Mouse (Mus musculus) telencephalon, adult 2 months (tissue): ENCODE measurements at regions not wholly inside any gene's neighbourhood (a gene's known extent, or its start where the extent isn't known, plus 50 kb on each side); places are given as distances from the start of the nearest gene placed in this dataset.

Source experiments
- DNase-seq: peaks from one replicate; pipeline ENCODE4 v3.0.0-alpha.2; 2011; ENCODE audit warnings: low read depth, low spot score

DNA sequence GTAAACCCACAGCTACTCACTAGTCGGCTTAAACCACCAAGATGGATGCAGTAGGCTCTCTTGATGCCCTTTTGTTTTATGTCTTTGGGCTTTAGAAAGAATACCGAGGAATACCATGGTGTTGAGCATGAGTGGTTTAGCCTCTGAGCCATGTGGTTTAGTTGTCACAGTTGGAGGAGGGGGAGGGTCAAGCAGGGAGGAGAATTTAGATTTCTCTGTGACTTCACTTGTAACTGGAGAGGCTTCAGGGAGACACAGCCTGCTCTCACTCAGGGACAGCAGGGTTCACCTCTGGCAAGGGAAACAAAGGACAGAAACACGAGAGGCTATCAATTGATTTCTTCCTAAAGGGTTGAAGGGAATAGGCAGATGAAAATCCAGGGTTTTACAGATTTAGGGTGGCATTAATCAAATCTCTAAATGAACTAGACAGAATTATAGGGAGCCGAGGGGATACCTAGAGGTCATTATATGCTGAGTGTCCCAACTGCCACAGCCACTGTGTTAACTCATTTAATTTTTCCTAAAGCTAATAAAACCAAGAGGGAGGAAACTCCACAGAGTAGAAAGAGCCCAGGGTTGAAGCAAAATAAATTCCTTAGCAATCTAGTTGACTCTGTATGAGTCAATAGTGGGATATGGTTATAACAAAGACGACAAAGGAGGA, 2113.7 kb upstream of the 5930422O12Rik start:
- no peak for DNase-seq

DNA sequence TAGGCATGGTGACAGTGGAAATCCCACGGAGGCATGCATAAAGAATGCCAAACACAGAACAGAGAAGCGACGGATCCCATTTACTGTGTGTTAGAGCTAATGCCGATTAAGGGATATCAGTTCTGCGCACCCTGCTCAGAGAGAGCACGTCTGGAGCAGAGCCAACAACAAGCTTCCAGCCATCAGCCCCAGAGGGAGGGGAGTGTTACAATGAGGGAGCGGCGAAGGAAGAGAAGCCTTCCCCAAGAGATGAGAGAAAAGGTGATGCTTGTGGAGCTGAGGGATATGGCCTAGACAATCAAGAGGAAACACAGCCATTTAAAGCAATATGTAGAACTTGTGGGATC, 2113.2 kb upstream of the 5930422O12Rik start:
- DNase-seq, result no peak

DNA sequence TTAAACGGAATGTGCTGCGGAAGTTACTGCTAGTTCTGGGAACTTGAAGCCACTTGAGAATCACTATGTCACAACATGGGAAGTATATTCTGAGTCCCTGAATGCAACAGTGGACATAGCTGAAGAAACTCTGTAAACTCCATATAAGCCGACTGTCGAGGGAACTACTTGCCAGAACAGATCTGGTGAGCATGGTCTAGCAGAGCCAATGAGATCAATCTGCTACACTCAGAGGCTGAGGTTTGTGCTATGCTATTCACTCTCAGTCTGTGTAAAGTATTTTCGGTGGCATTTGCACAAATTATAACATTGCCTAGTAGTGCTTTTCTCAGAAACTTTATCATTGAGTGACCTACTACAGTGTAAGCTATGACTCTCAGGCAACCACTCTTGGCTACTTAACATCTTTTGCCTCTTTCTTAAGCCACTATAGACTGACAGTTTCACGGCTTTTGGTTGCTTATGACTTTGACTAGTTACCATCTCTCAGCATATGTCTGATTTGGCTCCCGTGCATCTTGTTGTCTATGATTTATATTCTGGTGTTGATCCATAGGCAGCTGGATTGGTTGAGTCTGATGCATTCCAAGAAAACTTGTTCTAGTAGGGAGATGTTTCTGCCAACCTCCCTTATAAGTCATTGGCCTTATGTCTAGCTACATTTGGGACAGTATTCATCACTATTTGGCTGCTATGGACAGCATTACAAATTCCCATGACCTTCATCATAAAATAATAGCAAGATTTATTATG, 2094.8 kb upstream of the 5930422O12Rik start:
- no peak for DNase-seq

DNA sequence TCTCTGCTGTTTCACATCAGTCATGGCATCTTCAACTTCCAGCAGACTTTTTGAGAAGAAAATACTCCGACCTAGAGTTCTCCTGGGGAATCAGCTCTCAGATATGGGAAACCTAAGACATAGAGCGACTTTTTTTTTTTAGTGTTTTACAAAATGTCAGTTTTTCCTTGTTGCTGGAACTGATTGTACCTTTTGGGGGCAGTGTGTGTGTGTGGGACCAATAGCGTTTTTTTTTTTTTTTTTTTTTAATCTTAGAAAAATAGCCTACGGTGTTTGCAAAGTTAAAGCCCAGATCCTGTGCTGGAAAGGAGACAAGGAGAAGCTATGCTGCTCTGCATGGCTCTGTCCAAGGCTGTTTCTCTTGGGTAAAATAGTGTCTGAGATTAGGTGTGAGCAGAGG, 2080.0 kb upstream of the 5930422O12Rik start:
- DNase-seq, result no peak

DNA sequence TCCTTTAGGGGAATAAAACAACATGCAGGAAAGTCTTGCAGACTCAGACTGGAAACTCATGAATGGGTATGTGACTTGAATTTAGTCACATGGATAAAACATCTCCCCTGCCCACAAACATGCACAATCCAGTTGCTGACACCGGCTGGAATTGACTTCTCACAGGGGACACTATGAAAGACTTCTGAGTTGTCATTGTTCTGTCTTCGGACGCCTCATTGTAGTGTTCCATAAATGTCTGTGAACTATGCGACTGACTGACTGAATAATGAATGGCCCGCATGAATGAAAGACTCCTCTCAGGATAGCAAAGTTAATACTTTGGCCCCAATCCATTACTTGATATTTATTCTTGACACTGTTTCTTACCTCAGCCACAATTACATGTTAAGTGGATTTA, 2058.9 kb upstream of the 5930422O12Rik start:
- no peak for DNase-seq

DNA sequence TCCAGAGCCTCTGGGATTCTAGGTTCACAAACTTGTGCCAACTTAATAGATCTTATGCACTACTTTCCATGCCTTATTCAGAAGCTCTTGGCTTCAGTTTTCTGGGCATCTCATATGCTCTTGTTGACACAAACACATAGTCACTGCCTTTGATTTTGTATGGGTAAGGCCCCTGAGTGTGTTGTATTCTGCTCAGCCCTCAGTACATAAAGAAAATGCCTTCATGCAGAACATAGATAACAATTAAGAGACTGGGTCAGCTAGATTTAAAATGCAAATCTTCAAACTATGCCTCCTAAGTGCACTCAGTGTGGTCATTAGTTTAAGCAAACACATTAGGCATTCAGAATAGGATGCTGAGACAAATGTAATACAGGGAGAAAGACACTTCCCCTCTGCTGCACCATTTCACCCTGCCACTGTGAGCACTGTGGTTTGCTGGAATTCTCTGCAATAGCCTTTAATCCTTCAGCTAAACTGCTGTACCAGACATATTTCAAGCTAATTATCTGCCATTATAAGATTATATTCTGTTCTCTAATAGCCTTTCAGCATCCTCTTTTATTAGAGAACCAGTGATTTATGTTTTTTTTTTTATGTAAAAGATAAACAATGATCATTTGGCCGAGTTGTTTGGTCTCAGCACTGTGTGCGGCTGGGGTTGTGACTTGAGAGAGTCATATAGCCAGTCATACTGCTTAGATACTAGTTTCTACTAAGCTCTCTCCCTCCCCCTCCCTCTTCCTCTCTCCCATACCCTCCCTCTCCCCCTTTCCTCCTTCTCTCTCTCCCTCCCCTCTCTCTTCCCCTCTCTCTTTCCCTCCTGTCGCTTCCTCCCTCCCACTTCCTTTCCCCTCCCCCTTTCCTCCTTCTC, 2058.1 kb upstream of the 5930422O12Rik start:
- DNase-seq, result no peak

DNA sequence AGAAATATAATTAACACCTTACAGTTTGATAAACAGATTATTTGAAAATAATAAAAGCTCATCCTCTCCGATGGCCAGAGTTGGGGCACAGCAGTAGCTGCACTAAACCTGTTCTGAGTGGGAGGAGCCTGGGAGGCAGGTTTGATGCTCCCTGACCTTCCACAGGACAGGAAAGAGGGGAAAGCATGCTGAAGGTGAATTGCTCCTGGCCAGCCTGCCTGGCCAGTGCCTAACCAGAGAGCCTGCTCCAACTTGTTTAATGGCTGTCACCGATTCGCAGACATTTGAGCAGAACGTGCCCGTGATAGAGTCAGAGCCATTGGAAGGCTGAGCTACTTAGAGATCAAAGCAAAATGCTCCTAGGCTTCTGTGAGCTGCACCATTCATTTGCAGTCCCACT, 2056.9 kb upstream of the 5930422O12Rik start:
- DNase-seq, result no peak

DNA sequence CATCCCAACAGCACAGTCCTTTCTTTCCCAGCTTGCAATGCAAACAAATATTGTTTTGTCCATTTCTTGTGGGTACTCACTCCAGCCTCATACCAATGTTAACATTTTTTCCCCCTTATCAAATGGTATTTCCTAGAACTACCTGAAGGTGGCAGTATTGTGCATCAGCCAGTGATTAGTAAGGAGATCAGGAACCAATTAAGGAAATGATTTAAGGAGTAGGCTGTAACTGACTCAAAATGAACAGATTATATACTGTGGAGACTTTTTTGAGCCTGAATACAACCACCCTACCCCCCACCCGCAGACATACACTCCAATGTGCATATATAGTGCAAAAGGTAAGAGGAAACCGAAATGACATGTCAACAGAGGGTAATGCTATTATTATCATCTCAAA, 2056.1 kb upstream of the 5930422O12Rik start:
- no peak for DNase-seq

DNA sequence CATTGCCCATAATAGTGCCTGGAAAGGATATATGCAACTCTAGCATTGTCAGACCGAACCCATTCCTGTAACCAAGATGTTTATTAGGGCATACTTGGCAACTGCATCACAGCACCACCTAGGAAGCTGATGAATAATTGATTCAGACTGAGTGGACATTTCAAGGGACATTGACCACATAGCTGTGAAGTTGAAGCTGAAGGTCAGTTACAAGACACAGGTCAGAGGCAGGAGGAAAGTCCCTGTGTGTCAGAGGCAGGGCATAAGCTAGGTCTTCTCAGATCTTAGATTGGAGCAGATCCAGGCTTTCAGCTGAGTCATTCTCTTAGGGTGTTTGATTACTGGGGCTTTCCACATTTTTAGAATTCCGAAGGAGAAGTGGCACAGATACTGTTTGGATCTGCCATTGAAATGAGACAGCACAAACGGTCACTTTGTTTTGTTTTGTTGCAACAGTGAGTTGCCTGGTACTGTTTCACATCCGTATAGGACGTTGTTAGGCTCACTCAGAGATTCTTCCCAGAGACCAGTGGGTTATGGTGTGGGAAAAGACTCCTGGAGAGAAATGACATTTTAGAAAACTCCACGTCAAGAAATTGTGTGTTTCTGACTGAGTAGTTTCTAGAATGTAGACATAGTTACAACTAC, 2055.2 kb upstream of the 5930422O12Rik start:
- no peak for DNase-seq

DNA sequence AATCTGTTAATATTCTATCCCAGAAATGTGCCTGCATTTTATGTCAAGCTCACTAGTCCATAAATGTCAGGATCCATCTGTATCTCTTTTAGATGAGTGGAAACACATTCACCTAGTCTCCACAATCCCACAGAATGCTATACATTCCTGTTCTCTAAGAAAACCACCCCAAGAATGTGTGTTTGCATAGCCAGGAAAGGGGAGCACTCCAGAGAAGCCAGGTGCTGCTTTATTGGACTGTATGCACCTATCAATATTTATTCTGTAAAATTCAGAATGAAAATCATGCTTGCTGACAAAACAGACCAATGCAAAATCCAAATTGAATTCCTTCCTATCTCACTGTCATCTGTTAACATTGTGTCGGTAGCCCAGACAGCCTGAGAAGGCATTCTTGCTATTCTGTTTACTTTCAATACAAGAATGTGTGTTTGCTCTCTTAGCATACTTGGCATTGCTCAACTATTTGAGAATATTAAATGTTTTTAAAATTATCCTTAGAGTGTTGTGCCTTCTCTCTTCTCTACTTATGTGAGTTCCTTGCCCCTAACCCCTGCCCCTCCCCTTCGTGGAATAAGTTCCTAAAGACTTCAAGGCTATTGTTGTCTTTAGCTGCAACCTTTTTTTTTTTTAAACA, 2050.7 kb upstream of the 5930422O12Rik start:
- no peak for DNase-seq

DNA sequence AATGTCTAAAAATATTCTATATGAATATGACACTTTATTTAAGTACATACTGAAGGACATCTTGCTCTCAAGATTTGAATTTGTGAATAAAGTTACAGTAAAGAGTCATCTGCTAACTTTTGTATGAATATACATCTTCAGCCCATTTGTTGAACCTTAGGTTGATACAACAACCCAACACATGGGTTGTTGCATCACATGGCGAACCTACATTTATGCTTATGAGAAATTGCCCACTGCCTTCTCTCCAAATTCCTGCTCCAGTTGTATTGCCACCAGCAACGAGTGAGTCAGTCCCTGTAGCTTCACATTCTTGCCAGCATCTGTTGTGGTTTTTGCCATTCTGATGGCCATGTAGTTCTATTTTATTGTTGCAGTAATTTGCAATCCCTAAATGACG, 2023.7 kb upstream of the 5930422O12Rik start:
- no peak for DNase-seq

DNA sequence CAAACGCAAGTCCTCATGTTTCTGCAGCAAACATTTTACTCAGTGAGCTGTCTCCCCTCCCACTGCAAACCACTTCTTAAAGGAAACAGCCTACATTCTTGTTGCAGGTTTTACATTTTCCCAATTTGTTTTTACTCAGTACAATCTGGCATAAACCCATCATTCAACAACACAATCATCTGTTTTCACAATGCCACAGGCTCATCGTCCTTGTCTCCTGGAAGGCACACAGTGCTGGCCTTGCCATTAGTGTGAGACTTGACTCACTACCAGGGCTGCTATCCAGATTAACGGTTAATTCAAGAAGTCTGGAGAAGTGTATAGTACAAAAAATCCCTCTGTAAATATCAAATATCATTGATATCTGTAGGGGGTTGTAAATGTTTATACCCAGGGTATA, 2006.3 kb upstream of the 5930422O12Rik start:
- no peak for DNase-seq

DNA sequence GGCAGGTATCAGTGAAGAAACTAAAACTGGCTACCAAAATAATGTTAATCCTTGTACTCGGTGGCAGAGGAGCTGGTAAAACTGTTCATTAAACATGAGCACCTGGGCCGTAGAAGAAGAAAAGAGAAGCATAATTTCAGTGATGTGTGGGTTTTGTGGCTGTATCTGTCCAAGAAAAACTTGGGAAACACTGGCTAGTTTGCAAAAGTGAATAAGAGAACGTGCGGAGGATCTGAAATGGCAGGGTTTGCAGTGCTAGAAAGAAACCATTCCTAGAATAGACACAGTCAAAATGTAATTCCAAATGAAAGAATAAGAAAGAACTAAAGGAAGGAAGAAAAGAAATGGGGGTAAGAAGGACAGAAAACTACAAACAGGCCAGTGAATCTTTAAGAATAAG, 2000.8 kb upstream of the 5930422O12Rik start:
- peak; percentile 31 for DNase-seq

DNA sequence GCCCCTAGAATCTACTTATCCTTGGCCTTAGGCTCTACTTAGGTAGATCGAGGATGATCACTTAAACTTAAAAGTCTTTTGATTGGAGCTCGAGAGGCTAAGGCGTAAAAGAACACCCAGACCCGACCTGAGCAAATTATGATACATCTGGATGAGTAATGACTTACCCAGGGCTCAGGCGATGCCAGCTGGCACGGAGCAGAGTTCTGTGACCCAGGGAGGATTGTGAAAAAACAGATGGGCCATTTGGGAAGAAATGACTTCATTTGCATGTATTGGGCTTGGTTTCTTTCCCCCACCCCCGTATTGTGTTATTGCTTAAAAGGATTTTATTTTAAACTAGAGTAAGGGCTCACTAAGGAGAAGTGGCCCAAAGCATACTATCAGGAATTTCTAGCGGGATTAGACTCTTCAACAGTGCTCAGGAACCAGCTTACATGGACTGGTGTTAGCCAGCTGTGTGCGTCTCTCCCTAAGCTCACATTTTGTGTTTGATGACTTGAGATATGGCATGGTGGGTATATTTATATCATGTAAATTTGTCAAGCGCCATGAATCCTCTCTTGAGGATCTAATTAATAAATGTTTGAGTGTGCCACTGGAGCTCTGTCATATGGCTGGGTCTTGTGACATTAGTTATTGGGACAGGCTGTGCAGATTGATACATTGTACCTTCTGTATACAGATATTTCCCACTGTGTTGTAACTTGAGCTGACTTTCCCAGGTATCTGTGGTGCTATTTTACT, 1991.9 kb upstream of the 5930422O12Rik start:
- no peak for DNase-seq

DNA sequence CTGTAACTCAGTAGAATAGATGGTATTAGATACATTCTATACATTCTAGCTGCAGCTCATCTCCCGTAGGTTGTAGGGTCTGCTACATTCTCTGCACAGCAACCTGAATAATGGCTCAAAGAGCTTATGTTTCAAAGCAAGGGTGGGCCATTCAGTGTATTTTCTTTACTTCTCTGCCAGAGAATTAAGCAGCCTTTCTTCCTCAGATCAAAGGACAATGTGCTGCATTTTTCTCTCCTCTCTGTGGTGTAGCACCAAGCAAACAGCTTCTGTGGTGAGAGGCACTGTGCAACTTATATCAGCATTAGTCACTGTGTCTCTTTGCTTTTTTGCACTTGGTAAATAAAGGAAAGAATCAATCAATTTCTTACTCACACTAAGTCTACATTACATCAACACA, 1983.7 kb upstream of the 5930422O12Rik start:
- no peak for DNase-seq

DNA sequence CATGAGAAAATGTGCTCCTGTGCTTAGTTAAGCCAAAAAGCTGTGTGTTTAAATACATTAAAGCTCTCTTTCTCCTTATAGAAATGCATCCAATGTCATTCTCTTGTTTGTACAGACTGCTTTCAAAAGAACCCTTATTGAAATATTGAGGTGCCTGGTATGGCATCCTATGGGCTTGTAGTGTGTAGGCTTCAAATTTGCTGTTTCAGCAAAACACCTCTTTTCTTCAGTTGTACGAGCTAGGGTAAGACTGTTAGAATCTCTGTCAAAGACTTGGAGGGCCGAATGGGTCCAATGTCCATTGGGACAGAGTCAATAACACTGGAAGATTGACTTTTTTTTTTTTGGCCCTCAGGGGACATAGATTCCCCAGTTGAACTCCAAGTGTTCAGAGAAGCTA, 1980.5 kb upstream of the 5930422O12Rik start:
- no peak for DNase-seq

DNA sequence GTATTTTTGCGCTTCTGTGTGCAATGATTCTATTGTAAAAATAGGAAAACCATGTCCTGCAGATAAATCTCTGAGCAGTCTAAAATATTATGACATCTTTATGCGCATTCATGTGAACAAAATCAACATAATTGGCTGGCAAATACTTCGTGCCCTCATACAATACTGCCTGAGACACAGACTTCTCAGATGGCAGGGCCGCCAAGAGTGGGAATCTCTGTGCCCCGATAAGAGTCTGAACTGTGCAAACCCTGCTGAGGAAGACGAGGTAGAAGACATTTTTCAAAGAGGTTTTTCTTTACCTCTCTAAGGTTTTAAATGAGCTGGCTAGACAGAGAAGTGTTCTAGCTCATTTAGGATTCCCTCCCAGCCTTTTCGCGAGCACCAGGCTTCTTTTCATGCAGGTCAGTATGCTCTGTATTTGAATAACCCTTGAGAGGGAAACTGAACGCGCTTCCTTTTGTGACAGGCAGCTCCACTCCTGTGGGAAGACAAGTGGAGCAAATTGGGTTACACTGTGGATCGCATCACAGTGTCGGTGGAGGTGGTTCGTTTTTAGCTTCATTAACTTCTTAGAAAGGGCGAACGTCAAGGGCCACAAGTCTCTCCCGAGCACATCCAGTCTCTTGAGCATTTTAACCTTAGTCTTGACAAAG, 1973.6 kb upstream of the 5930422O12Rik start:
- no peak for DNase-seq

DNA sequence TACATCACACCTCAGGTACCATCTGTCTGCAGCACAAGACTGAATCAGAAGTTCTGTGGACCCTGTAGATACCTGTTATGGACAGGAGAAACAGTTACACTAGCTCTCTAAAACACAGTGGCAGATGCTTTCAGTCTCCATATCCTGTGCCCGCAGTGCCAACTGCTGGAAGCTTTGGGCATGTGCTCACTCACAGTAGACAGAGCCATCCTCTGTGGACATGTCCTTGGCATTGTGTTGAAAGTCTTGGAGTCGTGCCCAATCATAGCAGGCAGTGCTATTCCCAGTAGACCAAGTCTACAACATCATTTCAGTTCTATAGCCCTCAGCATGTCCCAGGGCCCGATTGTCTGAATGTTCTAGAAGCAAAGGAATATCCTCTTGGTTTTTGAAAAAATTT, 1968.2 kb upstream of the 5930422O12Rik start:
- no peak for DNase-seq
